Mouse (Mus musculus): ENCODE measurements around the gene Nipal1. TPM values are rescaled to one million over a fixed set of nuclear protein-coding genes. Genes with fewer than 3 reads are reported as not detected.

The Nipal1 gene
- total and polyA plus RNA-seq, 3 experiments = 0.35 TPM; not detected in 2

DNA sequence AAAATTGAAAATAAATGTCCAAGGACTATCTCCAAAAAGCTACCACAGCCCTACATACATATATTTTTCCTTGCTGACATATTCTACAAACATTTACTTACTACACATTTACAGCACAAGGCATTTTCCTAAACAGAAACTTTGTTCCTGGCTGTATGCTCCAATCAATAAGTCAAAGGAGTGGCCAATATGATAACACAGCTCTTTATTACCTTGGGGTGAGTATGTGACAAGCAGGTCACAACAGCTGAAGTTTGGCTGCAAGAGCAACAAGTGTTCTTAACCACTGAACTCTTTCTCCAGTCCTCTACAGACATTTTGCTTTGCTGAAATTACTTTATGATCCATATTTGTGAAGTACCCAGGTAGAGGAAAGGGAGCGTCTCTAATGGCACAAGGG lies 7.5 kb upstream of the Nipal1 start:
- no peak for TF ChIP-seq CHD2 (IDR thresholded peaks at IDR 0.05; ENCODE audit: low read length)
- TF ChIP-seq SMC3 (IDR thresholded peaks at IDR 0.05; ENCODE audit: low read depth, low read length) = no peak
- TF ChIP-seq GABPA (IDR thresholded peaks at IDR 0.05; ENCODE audit: low read depth, low read length) = no peak
- TF ChIP-seq POLR2AphosphoS5 (IDR thresholded peaks at IDR 0.05; ENCODE audit: borderline replicate concordance, low read depth, low read length) = no peak
- no peak for TF ChIP-seq CHD1 (IDR thresholded peaks at IDR 0.05; ENCODE audit: low read depth, low read length)
- TF ChIP-seq NELFE (IDR thresholded peaks at IDR 0.05; ENCODE audit: low read depth, low read length) = no peak
- TF ChIP-seq TCF12 (IDR thresholded peaks at IDR 0.05; ENCODE audit: low read depth, low read length) = no peak
- no peaks in the 10 kb centered on the region for H3K9me3 ChIP-seq (replicated peaks; ENCODE audit: insufficient read depth, low read length)
- no peak overlapping the region for H3K9ac ChIP-seq (ENCODE audit: control insufficient read depth, low read depth, low read length, poor library complexity, severe bottlenecking)
- no peak overlapping the region for H3K27ac ChIP-seq (ENCODE audit: control insufficient read depth, low read depth, low read length)
- peaks cover 9% of the 10 kb centered on the region in 2 experiments for H3K4me1 ChIP-seq (ENCODE audit: control insufficient read depth in 1 of 2, insufficient read depth in 2 of 2, low read length in 2 of 2)
- H3K79me2 ChIP-seq (ENCODE audit: control insufficient read depth, insufficient read depth, low read length, poor library complexity) = no peaks in the 10 kb centered on the region; the same call in 1 of the 2 replicates
- H3K36me3 ChIP-seq (ENCODE audit: control insufficient read depth in 1 of 2, insufficient read depth in 2 of 2, low read length in 2 of 2) = peaks cover 0 to 13% of the 10 kb centered on the region in 2 experiments; a peak in 2 of 4 replicates
- H3K4me3 ChIP-seq (ENCODE audit: control insufficient read depth in 1 of 2, insufficient read depth in 1 of 2, low read depth in 2 of 2, low read length in 2 of 2) = no peak overlapping the region
- no peaks in the 10 kb centered on the region; a peak in 3 of 4 replicates for H3K27me3 ChIP-seq (ENCODE audit: control insufficient read depth in 1 of 2, insufficient read depth in 2 of 2, low read length in 2 of 2)
- DNase-seq (ENCODE audit: low read depth, low spot score) = no peak

DNA sequence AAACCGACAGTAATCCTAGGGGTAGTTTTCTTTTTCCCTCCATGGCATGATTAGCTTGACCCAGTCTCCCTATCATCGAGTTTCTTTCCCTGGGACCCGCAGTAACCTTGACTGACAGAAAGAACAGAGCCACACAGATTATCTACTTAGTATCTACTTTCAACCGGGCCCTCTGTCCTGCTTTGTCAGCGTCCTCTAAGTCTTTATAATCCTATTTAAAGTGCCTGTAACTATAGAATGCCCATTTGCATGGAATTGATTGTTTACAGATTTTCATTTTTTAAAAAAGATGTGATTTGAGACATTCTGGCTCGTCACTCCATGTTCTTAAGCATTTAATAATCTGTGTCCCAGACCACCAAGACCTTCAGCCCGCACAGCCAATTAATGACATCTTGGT lies 3.9 kb upstream of the Nipal1 start:
- DNase-seq (ENCODE audit: low read depth, low spot score) = no peak
- Histone ChIP-seq H3K27ac (ENCODE audit: control insufficient read depth, low read depth, low read length) (no peak overlapping the region), H3K27me3 (ENCODE audit: control insufficient read depth in 1 of 2, insufficient read depth in 2 of 2, low read length in 2 of 2) (no peaks in the 10 kb centered on the region; a peak in 3 of 4 replicates), H3K79me2 (ENCODE audit: control insufficient read depth, insufficient read depth, low read length, poor library complexity) (no peaks in the 10 kb centered on the region), H3K4me3 (ENCODE audit: control insufficient read depth in 1 of 2, insufficient read depth in 1 of 2, low read depth in 2 of 2, low read length in 2 of 2) (no peak overlapping the region), H3K36me3 (ENCODE audit: control insufficient read depth in 1 of 2, insufficient read depth in 2 of 2, low read length in 2 of 2) (no peaks in the 10 kb centered on the region; a peak in 1 of 4 replicates), H3K9me3 (replicated peaks; ENCODE audit: insufficient read depth, low read length) (no peaks in the 10 kb centered on the region), H3K9ac (ENCODE audit: control insufficient read depth, low read depth, low read length, poor library complexity, severe bottlenecking) (no peak overlapping the region), H3K4me1 (ENCODE audit: control insufficient read depth in 1 of 2, insufficient read depth in 2 of 2, low read length in 2 of 2) (peaks cover 0 to 3% of the 10 kb centered on the region in 2 experiments; a peak in 2 of 4 replicates)
- TF ChIP-seq ZKSCAN1 (IDR thresholded peaks at IDR 0.05; ENCODE audit: low read depth, low read length) (no peak), USF1 (IDR thresholded peaks at IDR 0.05; ENCODE audit: low read depth, low read length) (no peak), RAD21 (IDR thresholded peaks at IDR 0.05; ENCODE audit: low read depth, low read length) (no peak), ZMIZ1 (IDR thresholded peaks at IDR 0.05; ENCODE audit: low read depth, low read length) (no peak), RCOR1 (IDR thresholded peaks at IDR 0.05; ENCODE audit: low read depth, low read length) (no peak), JUND (IDR thresholded peaks at IDR 0.05; ENCODE audit: low read depth, low read length) (no peak), NRF1 (IDR thresholded peaks at IDR 0.05; ENCODE audit: insufficient read depth, low read depth, low read length, poor library complexity, severe bottlenecking) (no peak), ELF1 (IDR thresholded peaks at IDR 0.05; ENCODE audit: low read depth, low read length) (no peak), MAFK (IDR thresholded peaks at IDR 0.05; ENCODE audit: borderline replicate concordance, low read depth, low read length) (no peak), SMC3 (IDR thresholded peaks at IDR 0.05; ENCODE audit: low read depth, low read length) (no peak), NELFE (IDR thresholded peaks at IDR 0.05; ENCODE audit: low read depth, low read length) (no peak), USF2 (IDR thresholded peaks at IDR 0.05; ENCODE audit: borderline replicate concordance in 1 of 2, insufficient read depth in 1 of 2, low read depth in 1 of 2, low read length in 2 of 2) (no peak), MYB (IDR thresholded peaks at IDR 0.05; ENCODE audit: low read depth, low read length) (no peak), POLR2AphosphoS2 (IDR thresholded peaks at IDR 0.05; ENCODE audit: low read length) (no peak)
